Mouse (Mus musculus): ENCODE measurements around the gene Psmc1. TPM values are rescaled to one million over a fixed set of nuclear protein-coding genes. Genes with fewer than 3 reads are reported as not detected.

Psmc1 gene
- polyA plus RNA-seq, 1 experiment from 2014 or later: 291 TPM

GRCm38 (mm10) chr12:100164991-100165500, 55.1 kb downstream of the Psmc1 start:
- H3K4me1 ChIP-seq (replicated peaks): peaks cover 13% of the 10 kb centered on the region
- no peaks in the 10 kb centered on the region for H3K36me3 ChIP-seq
- H3K27ac ChIP-seq (replicated peaks): no peak overlapping the region
- WGBS: 79% methylated on average over 7 of the region's 7 CpGs
- H3K9ac ChIP-seq: no peak overlapping the region
- no peak for ATAC-seq (ENCODE audit: low read depth)
- H3K27me3 ChIP-seq: no peaks in the 10 kb centered on the region
- no peaks in the 10 kb centered on the region for H3K9me3 ChIP-seq
- H3K4me2 ChIP-seq: no peak overlapping the region
- H3K4me3 ChIP-seq: no peak overlapping the region

GRCm38 (mm10) chr12:100166177-100166576, 56.2 kb downstream of the Psmc1 start:
- Histone ChIP-seq H3K27me3 (no peaks in the 10 kb centered on the region), H3K9me3 (no peaks in the 10 kb centered on the region), H3K4me3 (no peak overlapping the region), H3K4me1 (replicated peaks) (peaks cover 13% of the 10 kb centered on the region), H3K27ac (replicated peaks) (no peak overlapping the region), H3K4me2 (no peak overlapping the region), H3K9ac (no peak overlapping the region), H3K36me3 (no peaks in the 10 kb centered on the region)
- 19% methylated on average over 3 of the region's 3 CpGs for WGBS
- ATAC-seq (ENCODE audit: low read depth): peak; percentile 74; the same call in 1 of the 2 replicates

GRCm38 (mm10) chr12:100166939-100167338, 57.0 kb downstream of the Psmc1 start:
- Histone ChIP-seq H3K36me3 (no peaks in the 10 kb centered on the region), H3K9me3 (no peaks in the 10 kb centered on the region), H3K4me1 (replicated peaks) (peaks cover 13% of the 10 kb centered on the region), H3K27ac (replicated peaks) (peak overlapping the region; percentile 38; the same call in 1 of the 2 replicates), H3K27me3 (no peaks in the 10 kb centered on the region), H3K9ac (no peak overlapping the region), H3K4me2 (no peak overlapping the region), H3K4me3 (no peak overlapping the region)
- WGBS: 60% methylated on average over 8 of the region's 8 CpGs
- ATAC-seq (ENCODE audit: low read depth): no peak

- Histone ChIP-seq H3K27ac (replicated peaks) (peak overlapping the region; percentile 87), H3K9me3 (no peaks in the 10 kb centered on the region), H3K4me3 (no peak overlapping the region), H3K27me3 (no peaks in the 10 kb centered on the region), H3K4me1 (replicated peaks) (peaks cover 13% of the 10 kb centered on the region), H3K9ac (peak overlapping the region; percentile 62; the same call in 1 of the 2 replicates), H3K36me3 (no peaks in the 10 kb centered on the region), H3K4me2 (peak overlapping the region; percentile 56)
- WGBS: 83% methylated on average over 1 of the region's 1 CpGs
- ATAC-seq (ENCODE audit: low read depth): no peak; the same call in 1 of the 2 replicates
Measured at GRCm38 (mm10) chr12:100167502-100167901, 57.5 kb downstream of the Psmc1 start.

GRCm38 (mm10) chr12:100167931-100168871, 58.2 kb downstream of the Psmc1 start:
- ATAC-seq (ENCODE audit: low read depth): peak; percentile 68
- Histone ChIP-seq H3K4me1 (replicated peaks) (peaks cover 13% of the 10 kb centered on the region), H3K36me3 (no peaks in the 10 kb centered on the region), H3K4me2 (peak overlapping the region; percentile 56), H3K27me3 (no peaks in the 10 kb centered on the region), H3K9me3 (no peaks in the 10 kb centered on the region), H3K27ac (replicated peaks) (peak overlapping the region; percentile 87), H3K9ac (peak overlapping the region; percentile 62), H3K4me3 (peak overlapping the region; percentile 20)
- WGBS: 9% methylated on average over 28 of the region's 28 CpGs

- no peak for ATAC-seq (ENCODE audit: low read depth)
- Histone ChIP-seq H3K4me3 (no peak overlapping the region), H3K27ac (replicated peaks) (no peak overlapping the region), H3K9ac (no peak overlapping the region), H3K9me3 (no peaks in the 10 kb centered on the region), H3K4me2 (no peak overlapping the region), H3K36me3 (no peaks in the 10 kb centered on the region), H3K4me1 (replicated peaks) (peaks cover 33% of the 10 kb centered on the region), H3K27me3 (no peaks in the 10 kb centered on the region)
- 68% methylated on average over 7 of the region's 7 CpGs for WGBS
Measured at GRCm38 (mm10) chr12:100172481-100172880, 62.5 kb downstream of the Psmc1 start.

Other genes starting within 250 kb of the Psmc1 start
- gene Efcab11, start 225.7 kb upstream of the Psmc1 start, polyA plus RNA-seq (2015; fragmentation: Nextera tagmentation; extraction: Ambion mirVana): 4.2 and 4.7 TPM in 2 replicates
- 44.5 and 47.1 TPM in 2 replicates for gene Tdp1, start 225.6 kb upstream of the Psmc1 start, polyA plus RNA-seq (2015; fragmentation: Nextera tagmentation; extraction: Ambion mirVana)
- 0.42 and 0.55 TPM in 2 replicates for gene Kcnk13, start 145.7 kb upstream of the Psmc1 start, polyA plus RNA-seq (2015; fragmentation: Nextera tagmentation; extraction: Ambion mirVana)
- 11.5 and 11.8 TPM in 2 replicates for gene Nrde2, start 49.5 kb downstream of the Psmc1 start, polyA plus RNA-seq (2015; fragmentation: Nextera tagmentation; extraction: Ambion mirVana)
- gene Calm1, start 89.3 kb downstream of the Psmc1 start, polyA plus RNA-seq (2015; fragmentation: Nextera tagmentation; extraction: Ambion mirVana): 2,474 and 2,486 TPM in 2 replicates

Data from neural tube, embryonic 13.5 days (tissue).